ENCODE assay signal across 12 mouse cellular contexts in the genomic region with DNA sequence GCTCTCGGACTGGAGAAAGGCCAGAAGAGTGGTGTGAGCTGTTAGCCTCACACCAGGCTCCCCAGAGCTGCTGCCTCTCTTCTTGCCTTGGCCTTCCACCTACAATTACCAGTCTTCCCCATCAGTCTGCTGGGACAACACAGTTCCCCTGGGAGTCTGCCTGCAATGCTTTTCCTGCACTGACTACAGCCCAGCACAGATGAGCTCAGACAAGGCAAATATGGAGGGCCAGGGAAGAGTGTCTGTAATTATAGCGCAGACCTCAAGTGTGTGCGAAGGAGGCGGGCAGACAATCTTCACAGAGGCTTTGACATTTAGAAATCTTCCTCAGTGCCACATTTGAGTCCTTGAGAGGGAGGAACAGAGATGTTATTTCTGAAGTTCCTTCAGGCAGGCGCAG.
A peak's percentile ranks its signal among the peaks of the same experiment; 100 is the strongest.
DNase-seq lines count a peak whose midpoint lies in the region; ATAC-seq and TF ChIP-seq lines count a peak whose summit lies in the region.
"Had no signal": no experiment of that assay in that cellular context is flagged by ENCODE, and none has a peak within 500 bp of the region (broad histone marks: within the 10 kb centered on the region; RNA-seq: fewer than 3 reads in every experiment).

No protein-coding gene starts in this region.

- H3K4me1 ChIP-seq in lung, adult 2 months (ENCODE audit: control insufficient read depth, insufficient read depth, low read length): no peaks in the 10 kb centered on the region

- no peak overlapping the region for H3K4me3 ChIP-seq in lung, adult 2 months (replicated peaks; ENCODE audit: extremely low read depth, low read depth, low read length)
- H3K4me3 ChIP-seq: limb, embryonic 12.5 days; lung, embryonic 15.5 days had no signal

- ATAC-seq in cerebellum, adult (ENCODE audit: insufficient number of reproducible peaks, low FRiP score, low TSS enrichment): no peak

- DNase-seq in frontal cortex, postnatal 36 days (ENCODE audit: low spot score in 2 of 2): peak; percentile 50 to 61
- no peak for DNase-seq in frontal cortex, postnatal 10 days (ENCODE audit: low spot score in 2 of 2)
- peak; percentile 41 to 55 for DNase-seq in left cerebral cortex, adult 18-20 months (ENCODE audit: low spot score in 2 of 2)
- no peak for DNase-seq in left cerebral cortex, adult 11 months (ENCODE audit: low spot score)
- DNase-seq in brain, adult 2 months (ENCODE audit: low read depth, low spot score): peak; percentile 84
- peak; percentile 32 to 48 for DNase-seq in layer of hippocampus, adult 8-10 months (ENCODE audit: low spot score in 2 of 2)
- no peak for DNase-seq in lung, adult 2 months
- DNase-seq: cerebellum, adult 9-10 months; gastrocnemius, postnatal 14 days had no signal

- TF ChIP-seq POLR2A in lung, adult 2 months (IDR thresholded peaks at IDR 0.05; ENCODE audit: borderline replicate concordance, extremely low read depth, low read depth, low read length): no peak

- 85% methylated on average over 5 of the region's 5 CpGs for WGBS in lung, adult 2 months

- TF ChIP-seq CTCF in lung, adult 2 months (IDR thresholded peaks at IDR 0.05; ENCODE audit: insufficient read depth, low read length): no peak

Comparison
In these comparisons a context has a peak if more than half of its experiments do, and no peak if none do; other contexts are left out.
1. DNase-seq: peak in frontal cortex, postnatal 36 days (2 of 2), left cerebral cortex, adult 18-20 months (2 of 2), brain, adult 2 months (single experiment) and layer of hippocampus, adult 8-10 months (2 of 2); none in frontal cortex, postnatal 10 days (0 of 2), left cerebral cortex, adult 11 months (single experiment) and lung, adult 2 months (single experiment).